Mouse (Mus musculus) small intestine, adult 2 months (tissue): Measurements from ENCODE around the gene Sulf2.
"Not testable (repeated sequence)": the region's sequence is repeated elsewhere in the genome, so short reads cannot be mapped to it uniquely, and the experiment has no call there.

ENCODE experiments used
- CTCF ChIP-seq: fragments of 200-500 bp; IDR thresholded peaks from 2 replicates; pipeline ENCODE4 v1.5.1; 2012; ENCODE audit warnings: low read depth, mild to moderate bottlenecking, control low read depth, inconsistent platforms, low read length, moderate library complexity, mixed read lengths; ENCODE audit not compliant: insufficient replicate concordance, insufficient read length; ENCODE audit errors: extremely low read depth
- POLR2A ChIP-seq: fragments of 200-500 bp; IDR thresholded peaks from 2 replicates; pipeline ENCODE4 v1.6.1; 2012; ENCODE audit warnings: low read depth, mild to moderate bottlenecking, control low read depth, inconsistent platforms, low read length, moderate library complexity

DNA sequence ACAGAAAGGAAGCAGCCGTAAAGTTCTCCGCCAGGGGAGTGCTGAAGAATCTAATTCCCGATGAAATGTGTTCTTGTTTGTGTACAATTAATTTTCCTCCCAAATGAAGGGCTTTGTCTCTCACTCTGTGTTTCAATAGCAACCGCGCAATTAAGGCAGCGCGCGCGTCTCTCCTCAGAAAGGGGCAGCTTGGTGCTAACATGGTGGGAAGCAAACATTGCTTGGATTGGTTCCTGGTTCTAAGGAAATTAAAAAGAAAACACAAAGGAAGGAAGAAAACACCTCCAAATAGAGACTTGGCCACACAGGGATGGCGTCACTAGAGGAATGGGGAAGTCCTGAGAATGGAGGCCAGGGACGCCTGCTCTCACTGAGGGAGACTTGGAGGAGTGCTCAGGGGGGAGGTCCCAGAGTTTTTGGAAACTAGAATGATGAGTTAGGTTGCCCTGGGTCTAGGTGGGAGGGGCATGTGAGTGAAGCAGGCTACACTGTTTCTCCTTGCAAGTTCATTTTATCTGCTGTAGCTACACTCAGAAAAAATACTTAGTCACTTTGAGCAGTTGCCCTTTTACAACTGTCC lies 32.5 kb upstream of the Sulf2 start:
- not testable (repeated sequence) for TF ChIP-seq CTCF, POLR2A
